Mouse (Mus musculus) liver, embryonic 11.5 days (tissue): ENCODE measurements around the gene F13a1. TPM values are rescaled to one million over a fixed set of nuclear protein-coding genes. Genes with fewer than 3 reads are reported as not detected.

Source experiments
- ATAC-seq: fragments of 200-750 bp; cut with Nextera tagmentation; replicated peaks from 2 replicates; pipeline ENCODE4 v1.8.0; 2017; ENCODE audit warnings: moderate number of reproducible peaks, mild to moderate bottlenecking, moderate TSS enrichment, moderate library complexity; ENCODE audit not compliant: low FRiP score
- DNase-seq: peaks from one replicate; pipeline ENCODE4 v3.0.0-alpha.2; 2017; ENCODE audit warnings: low spot score
- H3K27ac ChIP-seq: fragments of 300-500 bp; sonication (generic); 2 replicates; pipeline ENCODE4 v1.5.1; 2014; ENCODE audit warnings: mild to moderate bottlenecking, low read depth, low read length, control low read depth
- H3K27me3 ChIP-seq: fragments of 300-500 bp; sonication (generic); replicated peaks from 2 replicates; pipeline ENCODE4 v1.6.1; 2014; ENCODE audit warnings: low read length, mixed read lengths; ENCODE audit not compliant: control insufficient read depth, insufficient read depth
- H3K36me3 ChIP-seq: fragments of 300-500 bp; sonication (generic); 2 replicates; pipeline ENCODE4 v1.6.1; 2014; ENCODE audit warnings: mild to moderate bottlenecking, low read length, moderate library complexity, mixed read lengths; ENCODE audit not compliant: control insufficient read depth, insufficient read depth
- H3K4me1 ChIP-seq: fragments of 300-500 bp; sonication (generic); replicated peaks from 2 replicates; pipeline ENCODE4 v1.6.1; 2014; ENCODE audit warnings: low read length, mixed read lengths; ENCODE audit not compliant: control insufficient read depth, insufficient read depth
- H3K4me2 ChIP-seq: fragments of 300-500 bp; sonication (generic); 2 replicates; pipeline ENCODE4 v1.6.1; 2014; ENCODE audit warnings: mild to moderate bottlenecking, control low read depth, moderate library complexity
- H3K4me3 ChIP-seq: fragments of 300-500 bp; sonication (generic); 2 replicates; pipeline ENCODE4 v1.5.1; 2014; ENCODE audit warnings: low read depth, low read length, control low read depth
- H3K9ac ChIP-seq: fragments of 300-500 bp; sonication (generic); 2 replicates; pipeline ENCODE4 v1.6.1; 2014; ENCODE audit warnings: low read depth, low read length, control low read depth
- H3K9me3 ChIP-seq: fragments of 300-500 bp; sonication (generic); 2 replicates; pipeline ENCODE4 v1.6.1; 2016; ENCODE audit warnings: low read length, inconsistent platforms, mixed read lengths; ENCODE audit not compliant: control insufficient read depth
- WGBS: fragments of 180-500 bp; shearing (Covaris S2); extraction: QIAGEN DNeasy Blood & Tissue Kit; methylation state at CpG from one replicate; pipeline ENCODE4 v1.1.7; 2014; 5-methylcytosine and 5-hydroxymethylcytosine counted together
- polyA plus RNA-seq: library from polyadenylated mRNA; unstranded; fragments of >200 nt; fragmentation: Nextera tagmentation; extraction: Ambion mirVana; gene quantifications from 2 replicates; pipeline ENCODE4 v1.2.1, GENCODE M21; 2014

The F13a1 gene
- polyA plus RNA-seq, 1 experiment from 2014 or later, result 7.9 TPM

GRCm38 (mm10) chr13:36988392-36988791, 61.7 kb downstream of the F13a1 start:
- H3K4me1 ChIP-seq, result no peaks in the 10 kb centered on the region
- H3K9me3 ChIP-seq, result no peaks in the 10 kb centered on the region
- no peaks in the 10 kb centered on the region for H3K36me3 ChIP-seq
- no peak overlapping the region for H3K4me2 ChIP-seq
- DNase-seq (no peak), ATAC-seq (no peak)
- no peaks in the 10 kb centered on the region for H3K27me3 ChIP-seq
- no peak overlapping the region for H3K9ac ChIP-seq
- no peak overlapping the region for H3K4me3 ChIP-seq
- H3K27ac ChIP-seq, result no peak overlapping the region
- 64% methylated on average over 4 of the region's 4 CpGs for WGBS

GRCm38 (mm10) chr13:36973016-36973415, 77.0 kb downstream of the F13a1 start:
- Histone ChIP-seq H3K36me3 (no peaks in the 10 kb centered on the region), H3K4me3 (no peak overlapping the region), H3K4me1 (no peaks in the 10 kb centered on the region), H3K27me3 (no peaks in the 10 kb centered on the region), H3K27ac (no peak overlapping the region), H3K4me2 (no peak overlapping the region), H3K9ac (no peak overlapping the region), H3K9me3 (no peaks in the 10 kb centered on the region)
- WGBS, result 61% methylated on average over 2 of the region's 2 CpGs
- DNase-seq (no peak), ATAC-seq (no peak)

- ATAC-seq (no peak), DNase-seq (no peak)
- Histone ChIP-seq H3K27me3 (no peaks in the 10 kb centered on the region), H3K4me2 (no peak overlapping the region), H3K27ac (no peak overlapping the region), H3K4me3 (no peak overlapping the region), H3K9ac (no peak overlapping the region), H3K4me1 (no peaks in the 10 kb centered on the region), H3K36me3 (no peaks in the 10 kb centered on the region), H3K9me3 (no peaks in the 10 kb centered on the region)
- 77% methylated on average over 3 of the region's 3 CpGs for WGBS
Observed at GRCm38 (mm10) chr13:36972226-36972625, 77.8 kb downstream of the F13a1 start.

- Histone ChIP-seq H3K4me1 (no peaks in the 10 kb centered on the region), H3K9ac (no peak overlapping the region), H3K4me3 (no peak overlapping the region), H3K27me3 (no peaks in the 10 kb centered on the region), H3K9me3 (no peaks in the 10 kb centered on the region), H3K4me2 (no peak overlapping the region), H3K36me3 (no peaks in the 10 kb centered on the region), H3K27ac (no peak overlapping the region)
- DNase-seq, result no peak
- no peak for ATAC-seq
Observed at GRCm38 (mm10) chr13:36962926-36963325, 87.1 kb downstream of the F13a1 start.

GRCm38 (mm10) chr13:36958996-36959395, 91.0 kb downstream of the F13a1 start:
- Histone ChIP-seq H3K4me3 (no peak overlapping the region), H3K36me3 (no peaks in the 10 kb centered on the region), H3K9me3 (no peaks in the 10 kb centered on the region), H3K27ac (no peak overlapping the region), H3K4me1 (no peaks in the 10 kb centered on the region), H3K9ac (no peak overlapping the region), H3K4me2 (no peak overlapping the region), H3K27me3 (no peaks in the 10 kb centered on the region)
- ATAC-seq (no peak), DNase-seq (no peak)
- 62% methylated on average over 3 of the region's 3 CpGs for WGBS

- H3K27me3 ChIP-seq, result no peaks in the 10 kb centered on the region
- no peak overlapping the region for H3K4me3 ChIP-seq
- DNase-seq (no peak), ATAC-seq (no peak)
- H3K4me2 ChIP-seq, result no peak overlapping the region
- no peak overlapping the region for H3K27ac ChIP-seq
- no peaks in the 10 kb centered on the region for H3K4me1 ChIP-seq
- no peaks in the 10 kb centered on the region for H3K9me3 ChIP-seq
- H3K36me3 ChIP-seq, result no peaks in the 10 kb centered on the region
- no peak overlapping the region for H3K9ac ChIP-seq
- WGBS, result 78% methylated on average over 3 of the region's 3 CpGs
Observed at GRCm38 (mm10) chr13:36954937-36955336, 95.1 kb downstream of the F13a1 start.

GRCm38 (mm10) chr13:36953676-36954075, 96.4 kb downstream of the F13a1 start:
- no peak overlapping the region for H3K9ac ChIP-seq
- ATAC-seq (no peak), DNase-seq (no peak)
- no peak overlapping the region for H3K4me3 ChIP-seq
- H3K36me3 ChIP-seq, result no peaks in the 10 kb centered on the region
- no peak overlapping the region for H3K27ac ChIP-seq
- no peaks in the 10 kb centered on the region for H3K27me3 ChIP-seq
- H3K9me3 ChIP-seq, result no peaks in the 10 kb centered on the region
- no peak overlapping the region for H3K4me2 ChIP-seq
- H3K4me1 ChIP-seq, result no peaks in the 10 kb centered on the region

GRCm38 (mm10) chr13:36941891-36942290, 108.2 kb downstream of the F13a1 start:
- Histone ChIP-seq H3K9ac (no peak overlapping the region), H3K36me3 (no peaks in the 10 kb centered on the region), H3K27ac (no peak overlapping the region), H3K4me2 (no peak overlapping the region), H3K9me3 (no peaks in the 10 kb centered on the region), H3K4me3 (no peak overlapping the region), H3K27me3 (no peaks in the 10 kb centered on the region), H3K4me1 (no peaks in the 10 kb centered on the region)
- DNase-seq, result no peak
- 88% methylated on average over 3 of the region's 3 CpGs for WGBS
- ATAC-seq, result no peak

- no peak for ATAC-seq
- H3K9ac ChIP-seq, result no peak overlapping the region
- WGBS, result 84% methylated on average over 9 of the region's 9 CpGs
- H3K4me1 ChIP-seq, result no peaks in the 10 kb centered on the region
- H3K27me3 ChIP-seq, result no peaks in the 10 kb centered on the region
- H3K27ac ChIP-seq, result no peak overlapping the region
- no peaks in the 10 kb centered on the region for H3K36me3 ChIP-seq
- H3K4me3 ChIP-seq, result no peak overlapping the region
- no peak for DNase-seq
- H3K4me2 ChIP-seq, result no peak overlapping the region
- no peaks in the 10 kb centered on the region for H3K9me3 ChIP-seq
Observed at GRCm38 (mm10) chr13:36932066-36932465, 118.0 kb downstream of the F13a1 start.
